Mouse (Mus musculus): ENCODE results near the gene Syne2. TPM values are rescaled to one million over a fixed set of nuclear protein-coding genes. Genes with fewer than 3 reads are reported as not detected.

Gene Syne2
- total and polyA plus RNA-seq, 3 experiments: 3.9 to 7.5 (median 4.9) TPM

DNA sequence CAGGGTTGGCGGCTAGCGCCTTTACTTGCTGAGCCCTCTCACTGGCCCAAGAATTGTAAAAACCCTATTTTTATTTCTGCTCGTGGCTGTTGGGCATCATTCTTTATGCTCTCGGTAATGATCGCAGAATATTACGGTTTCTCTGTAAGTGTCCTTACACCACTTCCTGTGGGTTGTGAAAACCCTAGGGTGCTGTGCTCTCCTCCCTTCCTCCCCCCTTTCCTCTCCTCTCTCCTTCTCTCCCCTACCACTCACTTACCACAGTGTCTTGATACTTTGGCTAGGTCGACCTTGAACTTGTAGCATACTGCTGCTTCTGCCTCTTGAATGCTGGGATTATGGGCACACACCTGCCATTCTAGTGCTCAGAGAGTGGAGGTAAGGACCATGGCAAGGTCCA is 7.5 kb downstream of the Syne2 start:
- Histone ChIP-seq H3K27ac (ENCODE audit: insufficient read depth, low read depth) (no peak overlapping the region), H3K27me3 (replicated peaks) (no peaks in the 10 kb centered on the region), H3K4me3 (replicated peaks in 1 of 3; ENCODE audit: low read depth in 2 of 3, low read length in 2 of 3, poor library complexity in 1 of 3) (no peak overlapping the region), H3K9ac (ENCODE audit: insufficient read depth, low read depth) (no peak overlapping the region), H3K4me2 (ENCODE audit: insufficient read depth, low read depth, poor library complexity, severe bottlenecking) (no peak overlapping the region), H3K36me3 (replicated peaks in 1 of 2; ENCODE audit: control insufficient read depth in 1 of 2, insufficient read depth in 1 of 2, low read length in 1 of 2) (no peaks in the 10 kb centered on the region), H3K9me3 (replicated peaks; ENCODE audit: low read length) (no peaks in the 10 kb centered on the region), H3K79me2 (replicated peaks; ENCODE audit: control insufficient read depth, extremely low read depth, insufficient read depth, poor library complexity, severe bottlenecking) (no peaks in the 10 kb centered on the region), H3K4me1 (ENCODE audit: control insufficient read depth in 1 of 2, insufficient read depth in 2 of 2) (no peaks in the 10 kb centered on the region)
- DNase-seq (ENCODE audit: extremely low read depth): no peak
- in situ Hi-C loops (cut with MboI; ENCODE audit: low pct_ligation_motif_present, low pct_unique_long_range_greater_than_20kb, low sequenced_read_pairs): no loop called here
- dilution Hi-C loops (cut with MboI; ENCODE audit: extremely low pct_ligation_motif_present, extremely low pct_unique_long_range_greater_than_20kb, low sequenced_read_pairs): no loop called here
- TF ChIP-seq HCFC1 (IDR thresholded peaks at IDR 0.05; ENCODE audit: low read depth, low read length): no peak
- TF ChIP-seq NELFE (IDR thresholded peaks at IDR 0.05; ENCODE audit: low read depth, low read length): no peak
- TF ChIP-seq MEF2A (IDR thresholded peaks at IDR 0.05; ENCODE audit: borderline replicate concordance, low read depth, low read length): no peak
- no peak for TF ChIP-seq MAFK (IDR thresholded peaks at IDR 0.05; ENCODE audit: insufficient replicate concordance, low read length)
- no peak for TF ChIP-seq ZC3H11A (IDR thresholded peaks at IDR 0.05; ENCODE audit: low read depth, low read length)
- TF ChIP-seq PAX5 (IDR thresholded peaks at IDR 0.05; ENCODE audit: low read length): no peak
- no peak for TF ChIP-seq NRF1 (IDR thresholded peaks at IDR 0.05; ENCODE audit: low read depth, low read length)
- TF ChIP-seq RCOR1 (conservative IDR thresholded peaks at IDR 0.05; ENCODE audit: low read depth, low read length): no peak
- TF ChIP-seq SIN3A (IDR thresholded peaks at IDR 0.05; ENCODE audit: low read length): no peak
- no peak for TF ChIP-seq ELF1 (IDR thresholded peaks at IDR 0.05; ENCODE audit: low read depth, low read length)

DNA sequence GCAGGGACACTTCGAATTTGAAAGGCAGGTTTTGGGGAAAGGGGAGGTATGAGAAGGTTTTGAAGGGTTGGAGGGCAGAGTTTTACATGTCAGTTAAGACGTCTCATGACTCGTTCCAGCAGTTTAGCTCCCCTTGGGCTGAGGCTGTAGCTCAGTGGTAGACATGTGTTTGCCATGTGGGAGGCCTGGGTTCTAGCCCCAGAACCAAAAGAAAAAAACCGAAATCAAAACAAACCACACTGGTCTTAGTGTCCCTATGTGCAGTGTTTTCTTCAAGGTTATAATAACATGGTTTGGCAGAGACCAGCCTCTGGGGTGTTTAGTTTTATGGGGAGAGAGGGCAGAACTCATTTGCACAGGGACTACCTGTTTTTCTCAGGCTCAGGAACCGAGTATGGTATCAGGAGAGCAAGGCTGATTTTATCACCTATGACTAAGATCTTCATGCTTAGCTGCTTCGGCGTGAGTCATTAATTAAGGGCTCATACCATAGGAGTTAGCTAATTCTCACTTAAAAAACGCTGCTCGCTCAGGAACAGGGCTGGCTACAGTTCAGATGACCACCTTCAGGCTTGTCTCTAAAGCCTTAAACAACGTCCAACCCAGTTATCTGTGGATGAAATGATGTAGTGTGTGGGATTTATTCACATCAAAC is 8.9 kb downstream of the Syne2 start:
- no peak overlapping the region for H3K4me3 ChIP-seq (replicated peaks in 1 of 3; ENCODE audit: low read depth in 2 of 3, low read length in 2 of 3, poor library complexity in 1 of 3)
- no peaks in the 10 kb centered on the region for H3K27me3 ChIP-seq (replicated peaks)
- no peaks in the 10 kb centered on the region for H3K9me3 ChIP-seq (replicated peaks; ENCODE audit: low read length)
- H3K4me1 ChIP-seq (ENCODE audit: control insufficient read depth in 1 of 2, insufficient read depth in 2 of 2): no peaks in the 10 kb centered on the region
- H3K27ac ChIP-seq (ENCODE audit: insufficient read depth, low read depth): no peak overlapping the region
- TF ChIP-seq TBP (conservative IDR thresholded peaks at IDR 0.05; ENCODE audit: low read depth, low read length) (no peak), IRF4 (IDR thresholded peaks at IDR 0.05; ENCODE audit: low read depth, low read length) (no peak), MYC (IDR thresholded peaks at IDR 0.05; ENCODE audit: low read depth, low read length) (no peak), CHD1 (IDR thresholded peaks at IDR 0.05; ENCODE audit: low read depth, low read length) (no peak), ELF1 (IDR thresholded peaks at IDR 0.05; ENCODE audit: low read depth, low read length) (no peak), NRF1 (IDR thresholded peaks at IDR 0.05; ENCODE audit: low read depth, low read length) (no peak), HCFC1 (IDR thresholded peaks at IDR 0.05; ENCODE audit: low read depth, low read length) (no peak), CHD2 (IDR thresholded peaks at IDR 0.05; ENCODE audit: low read length) (no peak), USF1 (IDR thresholded peaks at IDR 0.05; ENCODE audit: low read depth, low read length) (no peak), ZNF384 (IDR thresholded peaks at IDR 0.05; ENCODE audit: low read depth, low read length) (no peak), BHLHE40 (IDR thresholded peaks at IDR 0.05; ENCODE audit: low read depth, low read length) (no peak), ETS1 (conservative IDR thresholded peaks at IDR 0.05; ENCODE audit: low read depth, low read length) (no peak), PAX5 (IDR thresholded peaks at IDR 0.05; ENCODE audit: low read length) (no peak), JUND (conservative IDR thresholded peaks at IDR 0.05; ENCODE audit: low read depth, low read length) (no peak), NELFE (IDR thresholded peaks at IDR 0.05; ENCODE audit: low read depth, low read length) (no peak), MAFK (IDR thresholded peaks at IDR 0.05; ENCODE audit: insufficient replicate concordance, low read length) (no peak), MXI1 (IDR thresholded peaks at IDR 0.05; ENCODE audit: low read depth, low read length) (no peak), MAX (IDR thresholded peaks at IDR 0.05; ENCODE audit: low read length) (no peak)
- no peaks in the 10 kb centered on the region for H3K79me2 ChIP-seq (replicated peaks; ENCODE audit: control insufficient read depth, extremely low read depth, insufficient read depth, poor library complexity, severe bottlenecking)
- H3K4me2 ChIP-seq (ENCODE audit: insufficient read depth, low read depth, poor library complexity, severe bottlenecking): no peak overlapping the region
- DNase-seq (ENCODE audit: extremely low read depth): no peak
- no peak overlapping the region for H3K9ac ChIP-seq (ENCODE audit: insufficient read depth, low read depth)
- no peaks in the 10 kb centered on the region for H3K36me3 ChIP-seq (replicated peaks in 1 of 2; ENCODE audit: control insufficient read depth in 1 of 2, insufficient read depth in 1 of 2, low read length in 1 of 2)
- in situ Hi-C loops (cut with MboI; ENCODE audit: low pct_ligation_motif_present, low pct_unique_long_range_greater_than_20kb, low sequenced_read_pairs) (no loop called here), dilution Hi-C loops (cut with MboI; ENCODE audit: extremely low pct_ligation_motif_present, extremely low pct_unique_long_range_greater_than_20kb, low sequenced_read_pairs) (no loop called here)

All from CH12.LX (cell line).